8 mouse cellular contexts compared by ENCODE assay signal in the genomic region with DNA sequence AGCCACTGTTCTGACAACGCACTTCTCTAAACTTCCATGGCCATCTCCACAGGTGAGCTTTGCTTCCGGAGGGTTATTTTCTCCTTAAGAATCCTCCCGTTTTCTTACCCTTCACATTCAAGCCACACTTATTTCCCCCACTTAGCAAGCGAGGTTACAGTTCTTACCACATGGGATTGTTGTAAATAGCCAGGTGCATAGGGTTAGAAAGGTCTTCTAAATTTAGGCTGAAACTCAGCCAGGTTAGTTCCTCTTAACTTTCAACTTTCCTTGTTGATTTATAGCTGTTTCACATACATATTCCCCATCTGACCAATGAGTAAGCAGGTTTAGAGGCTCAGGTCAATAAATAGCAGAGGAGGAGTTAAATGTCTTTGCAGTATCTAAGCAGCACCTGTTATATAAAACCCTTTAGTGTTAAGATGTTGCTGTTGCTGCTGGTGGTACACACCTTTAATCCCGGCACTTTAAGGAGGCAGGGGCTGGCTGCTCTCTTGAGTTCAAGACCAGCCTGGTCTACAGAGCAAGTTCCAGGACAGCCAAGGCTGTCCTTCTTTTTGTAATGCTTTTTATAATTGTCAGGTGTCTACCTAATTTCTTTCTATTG. TPM values are rescaled to one million over a fixed set of nuclear protein-coding genes. Genes with fewer than 3 reads are reported as not detected.
DNase-seq lines count a peak whose midpoint lies in the region; ATAC-seq and TF ChIP-seq lines count a peak whose summit lies in the region.

No protein-coding gene starts in this region.

- DNase-seq in lung, postnatal 14 days, result no peak
- DNase-seq in left cerebral cortex, postnatal 4 days, result no peak
- DNase-seq in frontal cortex, postnatal 14 days (ENCODE audit: low spot score in 2 of 2), result no peak

- peak overlapping the region; percentile 86 for H3K4me2 ChIP-seq in lung, embryonic 16.5 days (ENCODE audit: low read depth, low read length)
- H3K4me2 ChIP-seq in intestine, embryonic 16.5 days (ENCODE audit: low read depth, low read length), result peak overlapping the region; percentile 83
- H3K4me2 ChIP-seq in neural tube, embryonic 14.5 days (ENCODE audit: low read depth, low read length), result peak overlapping the region; percentile 87

- no peaks in the 10 kb centered on the region for H3K36me3 ChIP-seq in lung, embryonic 16.5 days (ENCODE audit: control insufficient read depth, insufficient read depth, low read length)
- H3K36me3 ChIP-seq in intestine, embryonic 16.5 days (ENCODE audit: control insufficient read depth, insufficient read depth, low read length), result no peaks in the 10 kb centered on the region
- H3K36me3 ChIP-seq in neural tube, embryonic 14.5 days (ENCODE audit: control insufficient read depth, insufficient read depth, low read length), result peaks cover 17% of the 10 kb centered on the region

- H3K27ac ChIP-seq in lung, embryonic 16.5 days (ENCODE audit: low read length), result no peak overlapping the region
- no peak overlapping the region for H3K27ac ChIP-seq in embryonic fibroblast, embryonic 13.5 days (ENCODE audit: insufficient read depth, low read length)
- H3K27ac ChIP-seq in intestine, embryonic 16.5 days (ENCODE audit: low read length), result no peak overlapping the region
- no peak overlapping the region for H3K27ac ChIP-seq in neural tube, embryonic 14.5 days (ENCODE audit: low read depth, low read length)

- peaks cover 9% of the 10 kb centered on the region for H3K4me1 ChIP-seq in lung, embryonic 16.5 days (replicated peaks; ENCODE audit: control insufficient read depth, insufficient read depth, low read length)
- H3K4me1 ChIP-seq in embryonic fibroblast, embryonic 13.5 days (ENCODE audit: control insufficient read depth, insufficient read depth, low read length), result no peaks in the 10 kb centered on the region
- no peaks in the 10 kb centered on the region for H3K4me1 ChIP-seq in intestine, embryonic 16.5 days (ENCODE audit: control insufficient read depth, insufficient read depth, low read length)
- peaks cover 8% of the 10 kb centered on the region for H3K4me1 ChIP-seq in neural tube, embryonic 14.5 days (ENCODE audit: control insufficient read depth, insufficient read depth, low read length)

- TF ChIP-seq CTCF in embryonic fibroblast, embryonic 13.5 days (IDR thresholded peaks at IDR 0.05; ENCODE audit: borderline replicate concordance, insufficient read depth, low read length), result no peak

- H3K9ac ChIP-seq in lung, embryonic 16.5 days (ENCODE audit: low read length), result peak overlapping the region; percentile 80
- H3K9ac ChIP-seq in intestine, embryonic 16.5 days (ENCODE audit: low read depth, low read length), result peak overlapping the region; percentile 76
- peak overlapping the region; percentile 65; the same call in 1 of the 2 replicates for H3K9ac ChIP-seq in neural tube, embryonic 14.5 days (replicated peaks; ENCODE audit: low read depth, low read length)

- peak overlapping the region; percentile 92 for H3K4me3 ChIP-seq in lung, embryonic 16.5 days (ENCODE audit: low read length)
- H3K4me3 ChIP-seq in embryonic fibroblast, embryonic 13.5 days (ENCODE audit: insufficient read depth, low read length), result peak overlapping the region; percentile 90
- H3K4me3 ChIP-seq in intestine, embryonic 16.5 days (ENCODE audit: low read length), result peak overlapping the region; percentile 75
- peak overlapping the region; percentile 77 for H3K4me3 ChIP-seq in neural tube, embryonic 14.5 days (ENCODE audit: low read depth, low read length)

- TF ChIP-seq POLR2A in embryonic fibroblast, embryonic 13.5 days (IDR thresholded peaks at IDR 0.05; ENCODE audit: low read depth, low read length), result no peak

- no peak for ATAC-seq in lung, embryonic 16.5 days (ENCODE audit: low read depth)
- no peak for ATAC-seq in intestine, embryonic 16.5 days
- ATAC-seq in neural tube, embryonic 14.5 days (ENCODE audit: low read depth), result no peak
- no peak for ATAC-seq in activated CD4-positive, CD25-positive, alpha-beta regulatory T cell, adult 4 months

- intact Hi-C loops in left cerebral cortex, postnatal 4 days (cut with DNase I), result no loop called here

- 21% methylated on average over 5 of the region's 5 CpGs for WGBS in lung, embryonic 16.5 days
- WGBS in intestine, embryonic 16.5 days, result 21% methylated on average over 5 of the region's 5 CpGs
- 32% methylated on average over 5 of the region's 5 CpGs for WGBS in neural tube, embryonic 14.5 days

- no peaks in the 10 kb centered on the region for H3K27me3 ChIP-seq in lung, embryonic 16.5 days (ENCODE audit: control insufficient read depth, insufficient read depth, low read depth, low read length)
- H3K27me3 ChIP-seq in intestine, embryonic 16.5 days (replicated peaks; ENCODE audit: control insufficient read depth, insufficient read depth, low read length), result no peaks in the 10 kb centered on the region
- no peaks in the 10 kb centered on the region for H3K27me3 ChIP-seq in neural tube, embryonic 14.5 days (ENCODE audit: control insufficient read depth, insufficient read depth, low read length)

- no peaks in the 10 kb centered on the region for H3K9me3 ChIP-seq in lung, embryonic 16.5 days (ENCODE audit: control insufficient read depth, low read length)
- no peaks in the 10 kb centered on the region for H3K9me3 ChIP-seq in intestine, embryonic 16.5 days (ENCODE audit: control insufficient read depth, low read length)
- no peaks in the 10 kb centered on the region for H3K9me3 ChIP-seq in neural tube, embryonic 14.5 days (ENCODE audit: control insufficient read depth, low read length)

RNA-seq across cellular contexts. Expression of a gene that starts 1.0 kb away (rescaled TPM):
- 45.3 and 49.4 TPM in 2 replicates for polyA plus RNA-seq in lung, embryonic 16.5 days (2015; fragmentation: Nextera tagmentation; extraction: Ambion mirVana)
- 31.8 and 37.2 TPM in 2 replicates for polyA plus RNA-seq in embryonic fibroblast, embryonic 13.5 days (2011; ENCODE audit: insufficient read length, low read depth, missing spikeins)
- polyA plus RNA-seq in intestine, embryonic 16.5 days (2015; fragmentation: Nextera tagmentation; extraction: Ambion mirVana), result 34.5 and 34.6 TPM in 2 replicates
- 94.2 and 98.9 TPM in 2 replicates for polyA plus RNA-seq in neural tube, embryonic 14.5 days (2014; fragmentation: Nextera tagmentation; extraction: Ambion mirVana)
- 10 to 100 TPM; 55.8 to 59.1 TPM for total RNA-seq in left cerebral cortex, postnatal 4 days (2021)
- 100 to 1,000 TPM; 141 to 151 TPM for polyA plus RNA-seq in activated CD4-positive, CD25-positive, alpha-beta regulatory T cell, adult 4 months (2017; shearing (Covaris generic))

RNA-seq across cellular contexts. Expression of a gene that starts 27.7 kb away (rescaled TPM):
- 1.1 and 3.2 TPM in 2 replicates for polyA plus RNA-seq in lung, embryonic 16.5 days (2015; fragmentation: Nextera tagmentation; extraction: Ambion mirVana)
- polyA plus RNA-seq in embryonic fibroblast, embryonic 13.5 days (2011; ENCODE audit: insufficient read length, low read depth, missing spikeins), result not detected in 2 replicates
- 1.5 and 3.4 TPM in 2 replicates for polyA plus RNA-seq in intestine, embryonic 16.5 days (2015; fragmentation: Nextera tagmentation; extraction: Ambion mirVana)
- 0.27 and 0.73 TPM in 2 replicates for polyA plus RNA-seq in neural tube, embryonic 14.5 days (2014; fragmentation: Nextera tagmentation; extraction: Ambion mirVana)
- total RNA-seq in left cerebral cortex, postnatal 4 days (2021), result not detected
- polyA plus RNA-seq in activated CD4-positive, CD25-positive, alpha-beta regulatory T cell, adult 4 months (2017; shearing (Covaris generic)), result under 1 TPM; 0.61 to 0.78 TPM

RNA-seq across cellular contexts. Expression of a gene that starts 32.4 kb away (rescaled TPM):
- 4.6 and 5.6 TPM in 2 replicates for polyA plus RNA-seq in lung, embryonic 16.5 days (2015; fragmentation: Nextera tagmentation; extraction: Ambion mirVana)
- polyA plus RNA-seq in embryonic fibroblast, embryonic 13.5 days (2011; ENCODE audit: insufficient read length, low read depth, missing spikeins), result 5.0 and 8.0 TPM in 2 replicates
- polyA plus RNA-seq in intestine, embryonic 16.5 days (2015; fragmentation: Nextera tagmentation; extraction: Ambion mirVana), result 4.1 and 4.3 TPM in 2 replicates
- 22.1 and 22.6 TPM in 2 replicates for polyA plus RNA-seq in neural tube, embryonic 14.5 days (2014; fragmentation: Nextera tagmentation; extraction: Ambion mirVana)
- total RNA-seq in left cerebral cortex, postnatal 4 days (2021), result 10 to 100 TPM; 17.9 to 19.0 TPM
- 10 to 100 TPM; 10.6 to 13.4 TPM for polyA plus RNA-seq in activated CD4-positive, CD25-positive, alpha-beta regulatory T cell, adult 4 months (2017; shearing (Covaris generic))

RNA-seq across cellular contexts. Expression of a gene that starts 38.7 kb away (rescaled TPM):
- 33.5 and 33.7 TPM in 2 replicates for polyA plus RNA-seq in lung, embryonic 16.5 days (2015; fragmentation: Nextera tagmentation; extraction: Ambion mirVana)
- polyA plus RNA-seq in embryonic fibroblast, embryonic 13.5 days (2011; ENCODE audit: insufficient read length, low read depth, missing spikeins), result 24.8 and 25.4 TPM in 2 replicates
- 15.4 and 16.2 TPM in 2 replicates for polyA plus RNA-seq in intestine, embryonic 16.5 days (2015; fragmentation: Nextera tagmentation; extraction: Ambion mirVana)
- 33.3 and 37.9 TPM in 2 replicates for polyA plus RNA-seq in neural tube, embryonic 14.5 days (2014; fragmentation: Nextera tagmentation; extraction: Ambion mirVana)
- 10 to 100 TPM; 47.6 to 51.2 TPM for total RNA-seq in left cerebral cortex, postnatal 4 days (2021)
- polyA plus RNA-seq in activated CD4-positive, CD25-positive, alpha-beta regulatory T cell, adult 4 months (2017; shearing (Covaris generic)), result 10 to 100 TPM; 32.0 to 46.4 TPM
